Mouse (Mus musculus) cerebellum, adult 9-11 months (tissue): ENCODE measurements at regions not wholly inside any gene's neighbourhood (a gene's known extent, or its start where the extent isn't known, plus 50 kb on each side); places are given as distances from the start of the nearest gene placed in this dataset.

ENCODE experiments used
- DNase-seq: peaks from one replicate; pipeline ENCODE4 v3.0.0; 2022

- no peak for DNase-seq
Measured at GRCm38 (mm10) chr1:191486766-191487165, 83.7 kb upstream of the Ppp2r5a start.

DNA sequence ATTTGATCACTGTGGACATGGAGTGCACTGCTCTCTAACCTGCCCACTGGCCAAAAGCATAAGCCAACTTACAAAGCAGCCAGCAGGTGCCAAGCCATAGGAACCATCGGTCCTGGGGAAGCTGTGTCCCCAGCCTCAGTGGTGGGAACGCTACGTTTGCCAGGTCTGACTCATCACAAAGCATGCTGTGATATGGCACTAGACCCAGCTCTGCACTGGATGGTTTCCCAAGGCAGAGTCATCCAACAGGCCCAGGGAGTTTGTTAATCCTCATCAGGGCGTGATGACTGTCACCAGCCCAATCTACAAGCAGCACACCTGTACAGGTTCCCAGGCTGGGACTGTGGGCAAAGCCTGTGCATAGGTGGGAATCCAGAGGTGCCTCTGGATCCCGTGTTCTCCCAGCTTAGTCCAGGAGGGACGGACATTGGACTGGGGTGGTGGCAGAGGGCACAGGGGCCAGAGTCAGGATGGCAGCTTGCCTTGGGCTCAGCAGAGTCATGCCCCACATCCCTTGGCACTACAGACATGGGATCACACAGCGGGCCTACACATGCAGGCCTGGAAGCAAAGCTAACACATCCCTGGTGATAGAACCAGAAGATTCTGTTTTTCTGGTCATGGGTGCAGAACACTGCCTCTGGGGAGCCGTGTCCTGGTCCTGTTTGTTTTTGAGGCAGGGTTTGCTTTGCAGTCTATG is 81.8 kb upstream of the Ppp2r5a start:
- peak; percentile 87 for DNase-seq

- no peak for DNase-seq
Measured at GRCm38 (mm10) chr1:191479906-191480379, 76.9 kb upstream of the Ppp2r5a start.

GRCm38 (mm10) chr1:191472551-191472950 is 69.5 kb upstream of the Ppp2r5a start:
- no peak for DNase-seq

DNA sequence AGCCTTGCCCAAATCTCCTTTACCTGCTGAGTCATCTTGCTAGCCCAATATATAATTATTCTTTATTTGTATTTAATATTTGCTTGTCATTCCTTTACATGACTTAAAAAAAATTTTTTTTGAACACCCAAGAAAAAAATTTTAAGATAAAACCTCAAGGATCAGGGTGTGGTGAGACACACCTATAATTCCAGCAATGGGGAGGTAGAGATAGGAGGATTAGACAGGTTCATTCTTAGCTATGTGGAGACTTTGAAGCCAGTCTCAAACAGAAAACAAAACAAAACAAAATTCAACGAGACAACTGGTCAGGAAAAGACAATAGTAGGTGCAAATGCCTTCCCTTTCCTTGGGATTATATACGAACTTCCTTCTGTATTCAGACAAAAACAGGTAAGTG is 68.4 kb upstream of the Ppp2r5a start:
- no peak for DNase-seq

- peak; percentile 21 for DNase-seq
Measured at GRCm38 (mm10) chr1:191470190-191470985, 67.3 kb upstream of the Ppp2r5a start.

GRCm38 (mm10) chr1:191468837-191469529 is 65.9 kb upstream of the Ppp2r5a start:
- DNase-seq, result peak; percentile 24

- no peak for DNase-seq
Measured at GRCm38 (mm10) chr1:191466261-191466660, 63.2 kb upstream of the Ppp2r5a start.

DNA sequence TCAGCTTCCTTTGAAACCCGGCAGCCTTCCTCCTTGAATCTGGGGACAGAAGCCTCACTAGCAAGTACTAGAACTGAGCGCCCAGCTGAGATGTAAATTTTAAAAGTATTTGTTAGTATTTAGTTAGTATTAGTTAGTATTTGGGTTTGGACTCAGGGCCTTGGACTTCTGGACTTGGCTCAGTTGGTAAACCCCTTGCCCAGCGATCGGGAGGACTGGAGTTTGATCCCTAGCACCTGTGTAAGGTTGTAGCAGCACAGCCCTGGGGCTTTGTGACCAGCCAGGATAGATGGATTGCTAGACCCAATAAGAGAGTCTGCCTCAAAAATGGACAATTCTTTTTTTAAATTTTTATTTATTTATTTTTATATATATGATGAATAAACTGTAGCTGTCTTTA is 62.7 kb upstream of the Ppp2r5a start:
- DNase-seq, result no peak

DNA sequence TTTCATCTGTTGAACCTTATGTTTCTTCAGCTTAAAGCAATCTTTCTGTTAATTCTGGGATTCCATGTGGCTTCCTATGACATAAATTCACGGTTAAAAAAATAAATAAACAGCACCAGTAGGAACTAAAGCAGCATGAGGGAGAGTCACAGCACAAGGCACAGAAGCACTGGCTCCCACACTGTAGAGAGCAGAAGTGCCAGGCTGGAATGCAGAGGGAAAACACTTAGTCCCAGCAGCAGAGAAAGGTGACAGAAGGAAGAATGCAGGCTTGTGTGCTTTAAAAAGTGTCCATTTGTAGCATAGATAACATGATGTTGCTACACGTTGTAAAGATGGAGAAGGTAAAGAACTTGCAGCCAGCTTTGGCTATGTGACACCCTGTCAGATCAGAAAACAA is 62.1 kb upstream of the Ppp2r5a start:
- DNase-seq, result no peak

- DNase-seq, result no peak
Measured at GRCm38 (mm10) chr1:191461811-191462491, 58.9 kb upstream of the Ppp2r5a start.

DNA sequence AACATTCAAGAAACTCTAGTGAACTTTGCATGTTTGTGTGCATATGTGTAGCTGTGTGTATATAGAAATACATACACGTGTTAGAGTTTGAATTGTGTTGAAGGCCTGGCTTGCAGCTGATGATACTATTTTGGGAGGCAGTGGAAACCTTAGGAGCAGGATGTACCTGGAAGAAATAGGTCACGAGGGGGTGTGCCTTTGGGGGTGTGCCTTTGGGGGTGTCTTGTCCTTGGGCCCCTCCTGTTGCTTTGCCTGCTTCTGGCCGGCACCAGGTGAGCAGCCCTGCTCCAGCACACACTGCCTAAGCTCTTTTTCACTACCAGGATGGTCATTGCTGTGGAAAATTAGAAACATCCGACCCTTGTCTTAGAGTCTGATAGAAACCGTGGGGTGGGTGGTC is 56.0 kb upstream of the Ppp2r5a start:
- DNase-seq, result no peak

GRCm38 (mm10) chr1:191458292-191458691 is 55.2 kb upstream of the Ppp2r5a start:
- no peak for DNase-seq

GRCm38 (mm10) chr1:191457103-191457502 is 54.0 kb upstream of the Ppp2r5a start:
- no peak for DNase-seq

- no peak for DNase-seq
Measured at GRCm38 (mm10) chr1:191454604-191455003, 51.5 kb upstream of the Ppp2r5a start.

DNA sequence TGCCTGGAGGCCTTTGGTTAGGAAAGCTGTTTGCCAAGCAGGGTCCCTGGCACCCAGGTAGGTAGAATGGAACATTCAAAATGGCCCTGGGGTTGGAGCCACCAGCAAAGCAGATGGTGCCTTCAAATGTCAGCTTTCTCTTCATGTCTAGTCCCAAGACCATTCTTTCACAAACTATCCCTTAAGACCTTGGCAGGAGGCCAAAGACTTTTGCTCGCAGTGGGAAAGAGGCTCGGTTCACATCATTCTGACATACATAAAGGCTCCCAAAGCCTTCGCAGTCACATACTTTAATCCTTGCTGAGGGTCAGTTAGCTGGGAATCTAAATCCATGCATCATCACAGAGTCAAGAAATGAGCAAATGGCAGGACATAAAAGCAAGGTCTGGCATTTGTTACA is 50.5 kb upstream of the Ppp2r5a start:
- DNase-seq, result no peak
